Mouse (Mus musculus) heart, embryonic 14.5 days (tissue): ENCODE data around the gene Gm20908. TPM values are rescaled to one million over a fixed set of nuclear protein-coding genes. Genes with fewer than 3 reads are reported as not detected.
"Not testable (repeated sequence)": the region's sequence is repeated elsewhere in the genome, so short reads cannot be mapped to it uniquely, and the experiment has no call there.

Experiments
- ATAC-seq: fragments of 200-750 bp; cut with Nextera tagmentation; 2 replicates; pipeline ENCODE4 v1.8.0; 2017; ENCODE audit warnings: low read depth, moderate TSS enrichment; ENCODE audit not compliant: insufficient number of reproducible peaks, insufficient read depth, low FRiP score
- H3K27ac ChIP-seq, 2 experiments: fragments of 200-500 bp in 1 of 2; fragments of 300-500 bp in 1 of 2; sonication (generic) in 1 of 2; replicated peaks in 1 of 2; 2 replicates each; pipeline ENCODE4 v1.5.1; 2012 to 2014; ENCODE audit warnings: low read depth in 2 of 2, low read length in 2 of 2, control low read depth in 1 of 2, mild to moderate bottlenecking in 1 of 2, mixed read lengths in 1 of 2; ENCODE audit not compliant: control insufficient read depth in 1 of 2, insufficient read depth in 1 of 2
- H3K27me3 ChIP-seq: fragments of 300-500 bp; sonication (generic); 2 replicates; pipeline ENCODE4 v1.6.1; 2014; ENCODE audit warnings: mild to moderate bottlenecking, low read length, control low read depth; ENCODE audit not compliant: control insufficient read depth, insufficient read depth
- H3K36me3 ChIP-seq: fragments of 300-500 bp; sonication (generic); 2 replicates; pipeline ENCODE4 v1.6.1; 2014; ENCODE audit warnings: mild to moderate bottlenecking, control low read depth, low read length, mixed read lengths; ENCODE audit not compliant: control insufficient read depth, insufficient read depth
- H3K4me1 ChIP-seq, 2 experiments: fragments of 200-500 bp in 1 of 2; fragments of 300-500 bp in 1 of 2; sonication (generic) in 1 of 2; 2 replicates each; pipeline ENCODE4 v1.6.1; 2012 to 2014; ENCODE audit warnings: low read length in 2 of 2, control low read depth in 1 of 2, mixed read lengths in 1 of 2; ENCODE audit not compliant: control insufficient read depth in 2 of 2, insufficient read depth in 2 of 2
- H3K4me2 ChIP-seq: fragments of 300-500 bp; sonication (generic); 2 replicates; pipeline ENCODE4 v1.6.1; 2014; ENCODE audit warnings: mild to moderate bottlenecking, low read length
- H3K4me3 ChIP-seq, 2 experiments: fragments of 200-500 bp in 1 of 2; fragments of 300-500 bp in 1 of 2; sonication (generic) in 1 of 2; 2 replicates each; pipeline ENCODE4 v1.5.1; 2012 to 2014; ENCODE audit warnings: low read length in 2 of 2, mild to moderate bottlenecking in 2 of 2, control low read depth in 1 of 2, low read depth in 1 of 2, moderate library complexity in 1 of 2; ENCODE audit not compliant: control insufficient read depth in 1 of 2, insufficient read depth in 1 of 2
- H3K9ac ChIP-seq: fragments of 300-500 bp; sonication (generic); 2 replicates; pipeline ENCODE4 v1.6.1; 2014; ENCODE audit warnings: mild to moderate bottlenecking, low read length
- H3K9me3 ChIP-seq: fragments of 300-500 bp; sonication (generic); 2 replicates; pipeline ENCODE4 v1.6.1; 2016; ENCODE audit warnings: low read length, control low read depth; ENCODE audit not compliant: control insufficient read depth
- WGBS: fragments of 180-500 bp; shearing (Covaris S2); extraction: QIAGEN DNeasy Blood & Tissue Kit; methylation state at CpG from one replicate; pipeline ENCODE4 v1.1.7; 2014; 5-methylcytosine and 5-hydroxymethylcytosine counted together
- polyA plus RNA-seq: library from polyadenylated mRNA; unstranded; fragments of >200 nt; fragmentation: Nextera tagmentation; extraction: Ambion mirVana; gene quantifications from 2 replicates; pipeline ENCODE4 v1.2.1, GENCODE M21; 2014

The Gm20908 gene
- not detected in 2 replicates for polyA plus RNA-seq

DNA sequence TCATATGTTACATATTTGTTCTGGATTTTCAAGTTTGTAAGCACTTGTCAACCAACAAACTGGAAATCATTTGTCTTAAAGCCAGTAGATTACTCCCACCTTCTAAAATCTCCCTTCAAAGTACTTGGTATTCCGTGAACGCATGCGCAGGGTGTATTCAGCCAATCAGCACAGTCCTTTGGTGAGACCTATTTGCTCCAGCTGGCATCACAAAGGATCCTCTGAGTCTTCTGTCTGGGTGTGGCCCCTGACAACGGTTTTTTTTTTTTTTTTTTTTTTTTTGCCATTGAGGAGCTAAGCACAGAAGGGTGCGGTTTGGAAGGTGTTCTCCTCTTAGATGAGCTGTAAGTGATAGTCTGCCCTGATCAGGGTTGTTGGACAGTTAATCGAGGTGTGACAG is at the start of gene Gm20908:
Gene Gm20908 (plus strand): TSS at position 301 of the 400 bp plus-strand sequence.
- not testable (repeated sequence) for H3K4me2 ChIP-seq, H3K4me1 ChIP-seq, H3K27me3 ChIP-seq, H3K9me3 ChIP-seq, H3K4me3 ChIP-seq, H3K36me3 ChIP-seq, H3K9ac ChIP-seq, H3K27ac ChIP-seq, ATAC-seq
- WGBS, result no CpG with 5 or more reads among the region's 6 CpGs
